Comparison of ENCODE assay signal across 24 mouse cellular contexts in genomic region chr6:15902665-15903274, GRCm38 (mm10).
A peak's percentile ranks its signal among the peaks of the same experiment; 100 is the strongest.
DNase-seq lines count a peak whose midpoint lies in the region; ATAC-seq lines count a peak whose summit lies in the region.
"Had no signal": no experiment of that assay in that cellular context is flagged by ENCODE, and none has a peak within 500 bp of the region (broad histone marks: within the 10 kb centered on the region; RNA-seq: fewer than 3 reads in every experiment).

No protein-coding gene starts in this region.

- H3K9me3 ChIP-seq in forebrain, embryonic 13.5 days (replicated peaks) = no peaks in the 10 kb centered on the region
- no peaks in the 10 kb centered on the region for H3K9me3 ChIP-seq in forebrain, embryonic 11.5 days (ENCODE audit: control insufficient read depth, low read length)
- H3K9me3 ChIP-seq in midbrain, embryonic 11.5 days (ENCODE audit: control insufficient read depth, low read length) = no peaks in the 10 kb centered on the region
- H3K9me3 ChIP-seq in midbrain, embryonic 10.5 days (replicated peaks) = no peaks in the 10 kb centered on the region
- H3K9me3 ChIP-seq in midbrain, embryonic 12.5 days = no peaks in the 10 kb centered on the region
- no peaks in the 10 kb centered on the region for H3K9me3 ChIP-seq in neural tube, embryonic 13.5 days
- H3K9me3 ChIP-seq: embryonic facial prominence, embryonic 10.5 days; limb, embryonic 10.5 days; liver, embryonic 15.5 days; lung, embryonic 15.5 days; megakaryocyte, embryonic 14.5 days had no signal

- no peak overlapping the region for H3K4me3 ChIP-seq in forebrain, embryonic 13.5 days
- no peak overlapping the region for H3K4me3 ChIP-seq in forebrain, embryonic 11.5 days (ENCODE audit: low read depth, low read length)
- H3K4me3 ChIP-seq in midbrain, embryonic 11.5 days (ENCODE audit: low read depth, low read length) = no peak overlapping the region
- no peak overlapping the region for H3K4me3 ChIP-seq in midbrain, embryonic 10.5 days
- no peak overlapping the region for H3K4me3 ChIP-seq in midbrain, embryonic 12.5 days
- H3K4me3 ChIP-seq in neural tube, embryonic 13.5 days = no peak overlapping the region
- H3K4me3 ChIP-seq: embryonic facial prominence, embryonic 10.5 days; limb, embryonic 10.5 days; liver, embryonic 15.5 days; lung, embryonic 15.5 days; megakaryocyte, embryonic 14.5 days had no signal

- DNase-seq in forebrain, embryonic 11.5 days (ENCODE audit: low spot score) = no peak
- no peak for DNase-seq in midbrain, embryonic 11.5 days (ENCODE audit: low spot score, missing footprints)
- no peak for DNase-seq in midbrain, embryonic 10.5 days (ENCODE audit: low spot score)
- no peak for DNase-seq in right cerebral cortex, postnatal 14 days
- no peak for DNase-seq in layer of hippocampus, adult 18-20 months (ENCODE audit: low spot score in 2 of 2)
- DNase-seq: adrenal gland, postnatal 25 days; cerebellum, adult 11 months; cerebellum, adult 9-11 months; kidney, adult 18-20 months; kidney, postnatal 10 days; liver; lung, postnatal 36 days; thymus, adult 2 months; thymus, postnatal 4 days had no signal

- H3K4me2 ChIP-seq in forebrain, embryonic 13.5 days = no peak overlapping the region
- no peak overlapping the region for H3K4me2 ChIP-seq in forebrain, embryonic 11.5 days (ENCODE audit: low read depth, low read length, severe bottlenecking)
- H3K4me2 ChIP-seq in midbrain, embryonic 11.5 days = no peak overlapping the region
- no peak overlapping the region for H3K4me2 ChIP-seq in midbrain, embryonic 12.5 days (replicated peaks)
- H3K4me2 ChIP-seq in neural tube, embryonic 13.5 days = no peak overlapping the region
- H3K4me2 ChIP-seq: liver, embryonic 15.5 days; lung, embryonic 15.5 days had no signal

- H3K9ac ChIP-seq in forebrain, embryonic 13.5 days = no peak overlapping the region
- no peak overlapping the region for H3K9ac ChIP-seq in forebrain, embryonic 11.5 days (ENCODE audit: low read length)
- no peak overlapping the region for H3K9ac ChIP-seq in midbrain, embryonic 11.5 days (ENCODE audit: low read length)
- H3K9ac ChIP-seq in midbrain, embryonic 12.5 days (replicated peaks) = no peak overlapping the region
- no peak overlapping the region for H3K9ac ChIP-seq in neural tube, embryonic 13.5 days
- H3K9ac ChIP-seq: liver, embryonic 15.5 days; lung, embryonic 15.5 days had no signal

- H3K27me3 ChIP-seq in forebrain, embryonic 13.5 days = no peaks in the 10 kb centered on the region
- no peaks in the 10 kb centered on the region for H3K27me3 ChIP-seq in forebrain, embryonic 11.5 days (ENCODE audit: control insufficient read depth, insufficient read depth, low read length)
- H3K27me3 ChIP-seq in midbrain, embryonic 11.5 days (ENCODE audit: control insufficient read depth, insufficient read depth, low read length) = no peaks in the 10 kb centered on the region
- H3K27me3 ChIP-seq in midbrain, embryonic 10.5 days (ENCODE audit: low read depth, poor library complexity, severe bottlenecking) = no peaks in the 10 kb centered on the region
- H3K27me3 ChIP-seq in midbrain, embryonic 12.5 days = no peaks in the 10 kb centered on the region
- H3K27me3 ChIP-seq in neural tube, embryonic 13.5 days = no peaks in the 10 kb centered on the region
- H3K27me3 ChIP-seq: liver, embryonic 15.5 days; lung, embryonic 15.5 days; megakaryocyte, embryonic 14.5 days had no signal

- H3K36me3 ChIP-seq in forebrain, embryonic 13.5 days (ENCODE audit: poor library complexity, severe bottlenecking) = no peaks in the 10 kb centered on the region
- no peaks in the 10 kb centered on the region for H3K36me3 ChIP-seq in forebrain, embryonic 11.5 days (ENCODE audit: control insufficient read depth, insufficient read depth, low read length)
- no peaks in the 10 kb centered on the region for H3K36me3 ChIP-seq in midbrain, embryonic 11.5 days (ENCODE audit: control insufficient read depth, insufficient read depth, low read length)
- H3K36me3 ChIP-seq in midbrain, embryonic 10.5 days = no peaks in the 10 kb centered on the region
- no peaks in the 10 kb centered on the region for H3K36me3 ChIP-seq in midbrain, embryonic 12.5 days
- H3K36me3 ChIP-seq in neural tube, embryonic 13.5 days = no peaks in the 10 kb centered on the region
- H3K36me3 ChIP-seq: embryonic facial prominence, embryonic 10.5 days; limb, embryonic 10.5 days; liver, embryonic 15.5 days; lung, embryonic 15.5 days had no signal

- ATAC-seq in forebrain, embryonic 13.5 days = peak; percentile 48; the same call in 1 of the 2 replicates
- no peak for ATAC-seq in forebrain, embryonic 11.5 days (replicated peaks; ENCODE audit: low FRiP score)
- ATAC-seq in midbrain, embryonic 11.5 days (ENCODE audit: low FRiP score) = peak; percentile 44; the same call in 1 of the 2 replicates
- ATAC-seq in midbrain, embryonic 12.5 days (ENCODE audit: low FRiP score, low read depth) = peak; percentile 58; the same call in 1 of the 2 replicates
- ATAC-seq in neural tube, embryonic 13.5 days (ENCODE audit: low read depth) = peak; percentile 59
- ATAC-seq: CD4-positive, CD25-positive, alpha-beta regulatory T cell, adult 4 months had no signal

- H3K27ac ChIP-seq in forebrain, embryonic 13.5 days = no peak overlapping the region
- H3K27ac ChIP-seq in forebrain, embryonic 11.5 days (ENCODE audit: low read depth, low read length) = no peak overlapping the region
- no peak overlapping the region for H3K27ac ChIP-seq in midbrain, embryonic 11.5 days (ENCODE audit: low read depth, low read length)
- no peak overlapping the region for H3K27ac ChIP-seq in midbrain, embryonic 10.5 days (replicated peaks)
- no peak overlapping the region for H3K27ac ChIP-seq in midbrain, embryonic 12.5 days (replicated peaks)
- no peak overlapping the region for H3K27ac ChIP-seq in neural tube, embryonic 13.5 days (replicated peaks)
- H3K27ac ChIP-seq: embryonic facial prominence, embryonic 10.5 days; limb, embryonic 10.5 days; liver, embryonic 15.5 days; lung, embryonic 15.5 days; stomach, postnatal 0 days had no signal

- H3K4me1 ChIP-seq in forebrain, embryonic 13.5 days = peaks cover 8% of the 10 kb centered on the region
- H3K4me1 ChIP-seq in forebrain, embryonic 11.5 days (replicated peaks; ENCODE audit: control insufficient read depth, insufficient read depth, low read length) = no peaks in the 10 kb centered on the region
- H3K4me1 ChIP-seq in midbrain, embryonic 11.5 days (ENCODE audit: control insufficient read depth, insufficient read depth, low read length) = no peaks in the 10 kb centered on the region
- no peaks in the 10 kb centered on the region for H3K4me1 ChIP-seq in midbrain, embryonic 10.5 days
- no peaks in the 10 kb centered on the region for H3K4me1 ChIP-seq in midbrain, embryonic 12.5 days
- H3K4me1 ChIP-seq in neural tube, embryonic 13.5 days (replicated peaks) = 0 out of 2 replicates have a peak, but pooled peaks cover 6% of the 10 kb centered on the region
- H3K4me1 ChIP-seq: embryonic facial prominence, embryonic 10.5 days; limb, embryonic 10.5 days; liver, embryonic 15.5 days; lung, embryonic 15.5 days; megakaryocyte, embryonic 14.5 days had no signal

- WGBS in forebrain, embryonic 13.5 days = 39% methylated on average over 2 of the region's 2 CpGs
- WGBS in forebrain, embryonic 11.5 days = 51% methylated on average over 2 of the region's 2 CpGs
- WGBS in midbrain, embryonic 11.5 days = 70% methylated on average over 2 of the region's 2 CpGs
- 82% methylated on average over 2 of the region's 2 CpGs for WGBS in midbrain, embryonic 10.5 days
- WGBS in midbrain, embryonic 12.5 days = 59% methylated on average over 2 of the region's 2 CpGs
- 29% methylated on average over 2 of the region's 2 CpGs for WGBS in neural tube, embryonic 13.5 days
